Comparison of ENCODE assay signal across 8 mouse cellular contexts in genomic region chr1:101902154-101902825, GRCm38 (mm10).
DNase-seq lines count a peak whose midpoint lies in the region; ATAC-seq and TF ChIP-seq lines count a peak whose summit lies in the region.
"Not testable (repeated sequence)": the region's sequence is repeated elsewhere in the genome, so short reads cannot be mapped to it uniquely, and the experiment has no call there.

No protein-coding gene starts in this region.

- not testable (repeated sequence) for H3K36me3 ChIP-seq in heart, postnatal 0 days (replicated peaks; ENCODE audit: control insufficient read depth, insufficient read depth, low read length); liver, embryonic 16.5 days (ENCODE audit: control insufficient read depth, insufficient read depth)

- not testable (repeated sequence) for H3K4me1 ChIP-seq in heart, postnatal 0 days (ENCODE audit: control insufficient read depth, insufficient read depth); liver, embryonic 16.5 days (ENCODE audit: control insufficient read depth, low read depth, low read length)

- TF ChIP-seq CTCF in heart, postnatal 0 days (IDR thresholded peaks at IDR 0.05; ENCODE audit: low read depth), result not testable (repeated sequence)

- ATAC-seq in heart, postnatal 0 days (ENCODE audit: insufficient read depth, low read depth); liver, embryonic 16.5 days (ENCODE audit: low read depth): not testable (repeated sequence)

- H3K27ac ChIP-seq in heart, postnatal 0 days (ENCODE audit: low read depth); liver, embryonic 16.5 days (ENCODE audit: low read length): not testable (repeated sequence)

- H3K4me3 ChIP-seq in heart, postnatal 0 days (ENCODE audit: low read depth, low read length), result peak overlapping the region; percentile 15
- peak overlapping the region; percentile 17; the same call in 1 of the 2 replicates for H3K4me3 ChIP-seq in liver, embryonic 16.5 days (ENCODE audit: low read depth, low read length)

- not testable (repeated sequence) for TF ChIP-seq EP300 in heart, postnatal 0 days (IDR thresholded peaks at IDR 0.05; ENCODE audit: low read depth)

- DNase-seq in B cell, adult 2 months, result peak; percentile 59
- peak; percentile 38 for DNase-seq in NIH3T3 (ENCODE audit: low read depth)
- peak; percentile 32 for DNase-seq in c-Kit-positive CD71-negative TER-119-negative erythroid progenitor cells, embryonic 14.5 days (ENCODE audit: low read depth)
- DNase-seq in heart, postnatal 0 days (ENCODE audit: low spot score), result not testable (repeated sequence)
- peak; percentile 35 to 36 for DNase-seq in monocyte, adult 2 months (ENCODE audit: low read depth in 1 of 2, low spot score in 2 of 2)
- DNase-seq in spleen, adult 12 weeks (ENCODE audit: low spot score), result peak; percentile 4
- DNase-seq in thymus, postnatal 14 days, result peak; percentile 4

- WGBS in heart, postnatal 0 days, result 74% methylated on average over 18 of the region's 19 CpGs
- WGBS in liver, embryonic 16.5 days (ENCODE audit: insufficient replicate concordance), result 58% methylated on average over 17 of the region's 19 CpGs

- H3K4me2 ChIP-seq in heart, postnatal 0 days (ENCODE audit: low read depth, low read length), result not testable (repeated sequence)
- peak overlapping the region; percentile 3; the same call in 1 of the 2 replicates for H3K4me2 ChIP-seq in liver, embryonic 16.5 days (ENCODE audit: low read depth, low read length)

- H3K27me3 ChIP-seq in heart, postnatal 0 days (ENCODE audit: control insufficient read depth, insufficient read depth, low read length); liver, embryonic 16.5 days (ENCODE audit: control insufficient read depth, insufficient read depth, low read depth, low read length): not testable (repeated sequence)

- not testable (repeated sequence) for H3K9ac ChIP-seq in heart, postnatal 0 days (replicated peaks; ENCODE audit: low read depth, low read length); liver, embryonic 16.5 days (ENCODE audit: low read depth, low read length)

- H3K9me3 ChIP-seq in heart, postnatal 0 days (replicated peaks; ENCODE audit: control insufficient read depth, low read length); liver, embryonic 16.5 days (replicated peaks; ENCODE audit: control insufficient read depth, low read length): not testable (repeated sequence)
